8 mouse cellular contexts compared by ENCODE assay signal in the genomic region with DNA sequence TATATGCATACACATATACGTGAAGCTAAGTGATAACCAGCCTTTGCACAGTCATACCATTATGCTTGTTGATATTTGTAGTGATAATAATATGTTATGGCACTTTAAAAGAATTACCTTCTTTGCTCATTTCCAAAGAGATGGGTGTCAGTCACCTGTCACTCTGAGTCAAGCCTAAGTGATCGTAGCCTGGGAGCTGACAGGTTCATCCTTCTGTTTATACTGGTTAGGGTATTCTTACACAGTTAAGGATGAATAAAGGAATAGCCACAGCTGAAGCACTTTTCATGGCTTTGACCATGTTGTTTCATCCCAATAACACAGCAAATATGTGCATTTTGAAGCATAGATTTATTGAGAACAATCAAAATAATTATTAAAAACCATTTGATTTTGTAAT. TPM values are rescaled to one million over a fixed set of nuclear protein-coding genes. Genes with fewer than 3 reads are reported as not detected.
DNase-seq lines count a peak whose midpoint lies in the region; ATAC-seq and TF ChIP-seq lines count a peak whose summit lies in the region.
"Had no signal": no experiment of that assay in that cellular context is flagged by ENCODE, and none has a peak within 500 bp of the region (broad histone marks: within the 10 kb centered on the region; RNA-seq: fewer than 3 reads in every experiment).

No protein-coding gene starts in this region.

- H3K9ac ChIP-seq in forebrain, embryonic 13.5 days: peak overlapping the region; percentile 81
- H3K9ac ChIP-seq in intestine, postnatal 0 days (ENCODE audit: low read depth, low read length): no peak overlapping the region

- no peak for ATAC-seq in forebrain, embryonic 13.5 days
- ATAC-seq in intestine, postnatal 0 days: no peak

- H3K27ac ChIP-seq in layer of hippocampus, adult 2 months: peak overlapping the region; percentile 90
- peak overlapping the region; percentile 31; the same call in 1 of the 2 replicates for H3K27ac ChIP-seq in forebrain, embryonic 13.5 days
- no peak overlapping the region for H3K27ac ChIP-seq in intestine, postnatal 0 days (ENCODE audit: low read depth, low read length)

- peaks cover 35% of the 10 kb centered on the region for H3K4me1 ChIP-seq in forebrain, embryonic 13.5 days
- H3K4me1 ChIP-seq in intestine, postnatal 0 days (replicated peaks; ENCODE audit: control insufficient read depth, insufficient read depth, low read length): peaks cover 4% of the 10 kb centered on the region; the same call in 1 of the 2 replicates

- TF ChIP-seq CTCF in layer of hippocampus, adult 2 months (conservative IDR thresholded peaks at IDR 0.05): no peak
- no peak for TF ChIP-seq CTCF in intestine, postnatal 0 days (IDR thresholded peaks at IDR 0.05; ENCODE audit: low read depth)

- H3K27me3 ChIP-seq in forebrain, embryonic 13.5 days: 0 out of 2 replicates have a peak, but pooled peaks cover 2% of the 10 kb centered on the region
- H3K27me3 ChIP-seq in intestine, postnatal 0 days (replicated peaks; ENCODE audit: control insufficient read depth, insufficient read depth, low read length): no peaks in the 10 kb centered on the region

- H3K9me3 ChIP-seq in forebrain, embryonic 13.5 days (replicated peaks): no peaks in the 10 kb centered on the region
- H3K9me3 ChIP-seq in intestine, postnatal 0 days (ENCODE audit: control insufficient read depth): no peaks in the 10 kb centered on the region

- no peaks in the 10 kb centered on the region for H3K36me3 ChIP-seq in forebrain, embryonic 13.5 days (ENCODE audit: poor library complexity, severe bottlenecking)
- H3K36me3 ChIP-seq in intestine, postnatal 0 days (ENCODE audit: control insufficient read depth, insufficient read depth): no peaks in the 10 kb centered on the region

- DNase-seq in layer of hippocampus, adult 2 months (ENCODE audit: low spot score in 2 of 2): no peak
- no peak for DNase-seq in layer of hippocampus, postnatal 36 days
- DNase-seq in retina, postnatal 1 day: peak; percentile 22
- no peak for DNase-seq in layer of hippocampus, adult 18-20 months (ENCODE audit: low spot score in 2 of 2)
- no peak for DNase-seq in right cerebral cortex, postnatal 25 days

- WGBS in forebrain, embryonic 13.5 days: 8% methylated on average over 2 of the region's 2 CpGs
- WGBS in intestine, postnatal 0 days: 43% methylated on average over 2 of the region's 2 CpGs

- H3K4me2 ChIP-seq in forebrain, embryonic 13.5 days: peak overlapping the region; percentile 65
- peak overlapping the region; percentile 69 for H3K4me2 ChIP-seq in intestine, postnatal 0 days (replicated peaks; ENCODE audit: low read depth)

- H3K4me3 ChIP-seq in layer of hippocampus, adult 2 months: peak overlapping the region; percentile 90
- H3K4me3 ChIP-seq in forebrain, embryonic 13.5 days: peak overlapping the region; percentile 57
- H3K4me3 ChIP-seq in intestine, postnatal 0 days (ENCODE audit: low read depth, low read length): peak overlapping the region; percentile 61

RNA-seq across cellular contexts. Expression of a gene that starts 1.5 kb away (rescaled TPM):
- 10 to 100 TPM; 35.1 to 41.4 TPM for total RNA-seq in layer of hippocampus, adult 2 months (2021)
- 10 to 100 TPM; 36.6 to 40.6 TPM for total RNA-seq in layer of hippocampus, postnatal 36 days (2021)
- 48.1 and 58.5 TPM in 2 replicates for polyA plus RNA-seq in forebrain, embryonic 13.5 days (2015; fragmentation: Nextera tagmentation; extraction: Ambion mirVana)
- 18.5 and 20.7 TPM in 2 replicates for polyA plus RNA-seq in intestine, postnatal 0 days (2015; fragmentation: Nextera tagmentation; extraction: Ambion mirVana)
- total RNA-seq in layer of hippocampus, adult 18-20 months (2021): 10 to 100 TPM; 33.9 to 34.5 TPM
- total RNA-seq: MEL had no signal
